Mouse (Mus musculus) embryonic fibroblast, embryonic 13.5 days (primary cell): ENCODE data around the gene Aldh1a7. TPM values are rescaled to one million over a fixed set of nuclear protein-coding genes. Genes with fewer than 3 reads are reported as not detected.
"Not testable (repeated sequence)": the region's sequence is repeated elsewhere in the genome, so short reads cannot be mapped to it uniquely, and the experiment has no call there.

Experiments used
- H3K27ac ChIP-seq: 2 replicates; pipeline ENCODE4 v1.5.1; 2012; ENCODE audit warnings: low read length, control low read depth, inconsistent platforms; ENCODE audit not compliant: insufficient read depth
- H3K4me1 ChIP-seq: 2 replicates; pipeline ENCODE4 v1.6.1; 2011; ENCODE audit warnings: low read length; ENCODE audit not compliant: control insufficient read depth, insufficient read depth
- H3K4me3 ChIP-seq: 2 replicates; pipeline ENCODE4 v1.5.1; 2011; ENCODE audit warnings: mild to moderate bottlenecking, control low read depth, low read length; ENCODE audit not compliant: insufficient read depth
- CTCF ChIP-seq: IDR thresholded peaks from 2 replicates; pipeline ENCODE4 v1.5.1; 2011; ENCODE audit warnings: mild to moderate bottlenecking, control low read depth, low read length, moderate library complexity, borderline replicate concordance; ENCODE audit not compliant: insufficient read depth
- POLR2A ChIP-seq: IDR thresholded peaks from 2 replicates; pipeline ENCODE4 v1.6.1; 2011; ENCODE audit warnings: low read depth, mild to moderate bottlenecking, control low read depth, low read length, moderate library complexity
- polyA plus RNA-seq: library from polyadenylated mRNA; stranded (reverse); fragments of >200 nt; gene quantifications from 2 replicates; pipeline ENCODE4 v1.2.4, GENCODE M21; 2011; ENCODE audit warnings: low read depth; ENCODE audit not compliant: missing spikeins, insufficient read length

Gene Aldh1a7
- polyA plus RNA-seq, 1 experiment, result 0.60 TPM

GRCm38 (mm10) chr19:20715093-20715492 lies 12.3 kb downstream of the Aldh1a7 start:
- TF ChIP-seq CTCF, result no peak
- no peak for TF ChIP-seq POLR2A
- Histone ChIP-seq H3K27ac (no peak overlapping the region), H3K4me1 (no peaks in the 10 kb centered on the region), H3K4me3 (no peak overlapping the region)

GRCm38 (mm10) chr19:20714543-20714942 lies 12.8 kb downstream of the Aldh1a7 start:
- Histone ChIP-seq H3K4me1 (no peaks in the 10 kb centered on the region), H3K4me3 (no peak overlapping the region), H3K27ac (no peak overlapping the region)
- no peak for TF ChIP-seq CTCF
- TF ChIP-seq POLR2A, result no peak

GRCm38 (mm10) chr19:20707159-20707558 lies 20.2 kb downstream of the Aldh1a7 start:
- Histone ChIP-seq H3K4me1 (no peaks in the 10 kb centered on the region), H3K4me3 (no peak overlapping the region), H3K27ac (no peak overlapping the region)
- TF ChIP-seq CTCF (no peak), POLR2A (no peak)

- no peak for TF ChIP-seq POLR2A
- TF ChIP-seq CTCF, result no peak
- Histone ChIP-seq H3K4me1 (no peaks in the 10 kb centered on the region), H3K27ac (no peak overlapping the region), H3K4me3 (no peak overlapping the region)
Measured at GRCm38 (mm10) chr19:20706747-20707146, 20.6 kb downstream of the Aldh1a7 start.

GRCm38 (mm10) chr19:20702074-20702473 lies 25.3 kb downstream of the Aldh1a7 start:
- Histone ChIP-seq H3K27ac (no peak overlapping the region), H3K4me1 (no peaks in the 10 kb centered on the region), H3K4me3 (no peak overlapping the region)
- TF ChIP-seq POLR2A (no peak), CTCF (no peak)

- H3K27ac ChIP-seq, result no peak overlapping the region
- no peaks in the 10 kb centered on the region for H3K4me1 ChIP-seq
- no peak for TF ChIP-seq POLR2A
- TF ChIP-seq CTCF, result no peak
- no peak overlapping the region for H3K4me3 ChIP-seq
Measured at GRCm38 (mm10) chr19:20677697-20678355, 49.5 kb downstream of the Aldh1a7 start.

GRCm38 (mm10) chr19:20654141-20654873 lies 73.1 kb downstream of the Aldh1a7 start:
- TF ChIP-seq POLR2A (no peak), CTCF (no peak)

GRCm38 (mm10) chr19:20653082-20653676 lies 74.2 kb downstream of the Aldh1a7 start:
- TF ChIP-seq CTCF (no peak), POLR2A (no peak)
- no peaks in the 10 kb centered on the region for H3K4me1 ChIP-seq
- H3K27ac ChIP-seq, result no peak overlapping the region
- H3K4me3 ChIP-seq, result no peak overlapping the region

More at GRCm38 (mm10) chr19:20654141-20654873, 73.1 kb downstream of the Aldh1a7 start:
- no peak overlapping the region for H3K4me3 ChIP-seq
- H3K27ac ChIP-seq, result no peak overlapping the region
- H3K4me1 ChIP-seq, result no peaks in the 10 kb centered on the region

GRCm38 (mm10) chr19:20650008-20650407 lies 77.4 kb downstream of the Aldh1a7 start:
- H3K4me3 ChIP-seq, result no peak overlapping the region
- no peak overlapping the region for H3K27ac ChIP-seq
- TF ChIP-seq CTCF, result no peak
- no peak for TF ChIP-seq POLR2A
- H3K4me1 ChIP-seq, result no peaks in the 10 kb centered on the region

GRCm38 (mm10) chr19:20647496-20647895 lies 79.9 kb downstream of the Aldh1a7 start:
- not testable (repeated sequence) for H3K27ac ChIP-seq, H3K4me3 ChIP-seq, H3K4me1 ChIP-seq

GRCm38 (mm10) chr19:20644346-20644745 lies 83.0 kb downstream of the Aldh1a7 start:
- no peaks in the 10 kb centered on the region for H3K4me1 ChIP-seq
- no peak overlapping the region for H3K4me3 ChIP-seq
- H3K27ac ChIP-seq, result no peak overlapping the region
- no peak for TF ChIP-seq POLR2A

Other genes with a start within 250 kb of the Aldh1a7 start
- 0.45 and 3.0 TPM in 2 replicates for gene Aldh1a1, start 234.8 kb downstream of the Aldh1a7 start, polyA plus RNA-seq
- not detected in 2 replicates for gene Tmc1, start 226.6 kb upstream of the Aldh1a7 start, polyA plus RNA-seq